Mouse (Mus musculus): ENCODE measurements at regions not wholly inside any gene's neighbourhood (a gene's known extent, or its start where the extent isn't known, plus 50 kb on each side); places are given as distances from the start of the nearest gene placed in this dataset.
"Not testable (repeated sequence)": the region's sequence is repeated elsewhere in the genome, so short reads cannot be mapped to it uniquely, and the experiment has no call there.

DNA sequence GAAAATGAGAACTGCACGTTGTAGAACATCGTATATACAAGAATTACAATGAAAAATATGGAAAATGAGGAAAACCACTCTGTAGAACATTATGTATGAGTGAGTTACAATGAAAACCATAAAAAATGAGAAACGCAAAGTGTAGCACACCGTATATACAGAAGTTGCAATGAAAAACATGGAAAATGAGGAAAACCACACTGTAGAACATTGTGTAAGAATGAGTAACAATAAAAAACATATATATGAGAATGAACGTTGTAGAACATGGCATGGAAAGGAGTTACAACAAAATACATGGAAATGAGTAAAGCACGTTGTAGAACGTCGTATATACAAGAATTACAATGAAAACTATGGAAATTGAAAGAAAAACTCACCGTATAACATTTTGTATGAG lies 378.6 kb downstream of the Gm3376 start:
- DNase-seq (ENCODE audit: extremely low read depth, low read depth), result peak; percentile 97

DNA sequence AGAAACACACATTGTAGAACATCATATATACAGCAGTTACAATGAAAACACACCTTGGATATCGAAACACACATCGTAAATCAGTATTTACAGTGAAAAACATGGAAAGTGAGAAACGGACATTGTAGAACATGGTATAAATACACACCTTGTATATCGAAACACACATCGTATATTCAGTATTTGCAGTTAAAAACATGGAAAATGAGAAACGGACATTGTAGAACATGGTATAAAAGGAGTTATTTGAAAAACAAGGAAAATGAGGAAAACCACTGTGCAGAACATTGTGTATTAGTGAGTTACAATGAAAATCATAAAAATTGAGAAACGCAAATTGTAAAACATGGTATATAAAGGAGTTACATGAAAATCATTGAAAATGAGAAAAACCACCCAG lies 379.2 kb downstream of the Gm3376 start:
- DNase-seq (ENCODE audit: extremely low read depth, low read depth), result not testable (repeated sequence)

DNA sequence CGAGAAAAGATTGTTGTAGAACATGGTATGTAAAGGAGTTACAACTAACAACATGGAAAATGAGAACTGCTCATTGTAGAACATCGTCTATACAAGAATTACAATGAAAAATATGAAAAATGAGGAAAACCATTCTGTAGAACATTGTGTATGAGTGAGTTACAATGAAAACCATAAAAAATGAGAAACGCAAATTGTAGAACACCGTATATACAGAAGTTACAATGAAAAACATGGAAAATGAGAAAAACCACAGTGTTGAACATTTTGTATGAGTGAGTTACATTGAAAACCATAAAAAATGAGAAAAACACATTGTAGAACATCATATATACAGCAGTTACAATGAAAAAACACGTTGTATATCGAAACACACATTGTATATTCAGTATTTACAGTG lies 381.5 kb downstream of the Gm3376 start:
- peak; percentile 67 for DNase-seq (ENCODE audit: extremely low read depth, low read depth)

DNA sequence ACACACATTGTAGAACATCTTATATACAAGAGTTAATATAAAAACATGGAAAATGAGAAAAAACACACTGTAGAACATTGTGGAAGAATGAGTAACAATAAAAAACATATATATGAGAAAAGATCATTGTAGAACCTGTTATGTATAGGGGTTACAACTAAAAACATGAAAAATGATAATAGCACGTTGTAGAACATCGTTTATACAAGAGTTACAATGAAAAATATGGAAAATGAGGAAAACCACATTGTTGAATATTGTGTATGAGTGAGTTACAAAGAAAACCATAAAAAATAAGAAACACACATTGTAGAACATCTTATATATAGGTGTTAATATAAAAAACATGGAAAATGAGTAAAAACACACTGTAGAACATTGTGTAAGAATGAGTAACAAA lies 388.9 kb downstream of the Gm3376 start:
- DNase-seq (ENCODE audit: extremely low read depth, low read depth), result peak; percentile 26

Data from MEL-GATA-1-ER (cell line).